Mouse (Mus musculus): ENCODE measurements around the gene Fam160a1. TPM values are rescaled to one million over a fixed set of nuclear protein-coding genes. Genes with fewer than 3 reads are reported as not detected.

Fam160a1 gene
- polyA plus RNA-seq, 1 experiment from 2014 or later, result 3.0 TPM

- H3K4me2 ChIP-seq (replicated peaks), result no peak overlapping the region
- no peak for ATAC-seq (ENCODE audit: low FRiP score, low read depth)
- H3K9ac ChIP-seq, result no peak overlapping the region
- H3K4me1 ChIP-seq, result no peaks in the 10 kb centered on the region
- no peaks in the 10 kb centered on the region for H3K36me3 ChIP-seq
- no peak overlapping the region for H3K4me3 ChIP-seq
- peaks cover 8% of the 10 kb centered on the region; the same call in 1 of the 2 replicates for H3K27me3 ChIP-seq
- H3K9me3 ChIP-seq, result no peaks in the 10 kb centered on the region
- no peak overlapping the region for H3K27ac ChIP-seq
- WGBS, result 80% methylated on average over 12 of the region's 12 CpGs
Measured at GRCm38 (mm10) chr3:85666736-85667135, 150.4 kb downstream of the Fam160a1 start.

- no peak for ATAC-seq (ENCODE audit: low FRiP score, low read depth)
- H3K4me2 ChIP-seq (replicated peaks), result no peak overlapping the region
- no peaks in the 10 kb centered on the region for H3K4me1 ChIP-seq
- no peak overlapping the region for H3K9ac ChIP-seq
- no peaks in the 10 kb centered on the region for H3K36me3 ChIP-seq
- H3K27me3 ChIP-seq, result peaks cover 10% of the 10 kb centered on the region; the same call in 1 of the 2 replicates
- H3K4me3 ChIP-seq, result no peak overlapping the region
- H3K9me3 ChIP-seq, result no peaks in the 10 kb centered on the region
- 80% methylated on average over 3 of the region's 3 CpGs for WGBS
- no peak overlapping the region for H3K27ac ChIP-seq
Measured at GRCm38 (mm10) chr3:85666166-85666565, 150.9 kb downstream of the Fam160a1 start.

GRCm38 (mm10) chr3:85664591-85665171, 152.4 kb downstream of the Fam160a1 start:
- 0 out of 2 replicates have a peak, but pooled peaks cover 2% of the 10 kb centered on the region for H3K4me1 ChIP-seq
- WGBS, result 80% methylated on average over 10 of the region's 10 CpGs
- H3K36me3 ChIP-seq, result no peaks in the 10 kb centered on the region
- no peak overlapping the region for H3K4me3 ChIP-seq
- no peak for ATAC-seq (ENCODE audit: low FRiP score, low read depth)
- H3K9me3 ChIP-seq, result no peaks in the 10 kb centered on the region
- H3K27ac ChIP-seq, result no peak overlapping the region
- no peak overlapping the region for H3K9ac ChIP-seq
- peaks cover 8% of the 10 kb centered on the region; the same call in 1 of the 2 replicates for H3K27me3 ChIP-seq
- no peak overlapping the region for H3K4me2 ChIP-seq (replicated peaks)

- WGBS, result 75% methylated on average over 5 of the region's 5 CpGs
- Histone ChIP-seq H3K4me1 (0 out of 2 replicates have a peak, but pooled peaks cover 3% of the 10 kb centered on the region), H3K4me3 (no peak overlapping the region), H3K4me2 (replicated peaks) (no peak overlapping the region), H3K36me3 (no peaks in the 10 kb centered on the region), H3K9ac (no peak overlapping the region), H3K9me3 (no peaks in the 10 kb centered on the region), H3K27me3 (peaks cover 8% of the 10 kb centered on the region; the same call in 1 of the 2 replicates), H3K27ac (no peak overlapping the region)
- no peak for ATAC-seq (ENCODE audit: low FRiP score, low read depth)
Measured at GRCm38 (mm10) chr3:85663826-85664225, 153.3 kb downstream of the Fam160a1 start.

- no peak for ATAC-seq (ENCODE audit: low FRiP score, low read depth)
- Histone ChIP-seq H3K4me3 (no peak overlapping the region), H3K36me3 (no peaks in the 10 kb centered on the region), H3K27me3 (peaks cover 8% of the 10 kb centered on the region; the same call in 1 of the 2 replicates), H3K9ac (no peak overlapping the region), H3K27ac (no peak overlapping the region), H3K9me3 (no peaks in the 10 kb centered on the region), H3K4me1 (0 out of 2 replicates have a peak, but pooled peaks cover 3% of the 10 kb centered on the region), H3K4me2 (replicated peaks) (no peak overlapping the region)
- 70% methylated on average over 10 of the region's 10 CpGs for WGBS
Measured at GRCm38 (mm10) chr3:85661926-85662813, 154.9 kb downstream of the Fam160a1 start.

- 0 out of 2 replicates have a peak, but pooled peaks cover 1% of the 10 kb centered on the region for H3K36me3 ChIP-seq
- no peak for ATAC-seq (ENCODE audit: low FRiP score, low read depth)
- peaks cover 8% of the 10 kb centered on the region; the same call in 1 of the 2 replicates for H3K27me3 ChIP-seq
- H3K4me3 ChIP-seq, result no peak overlapping the region
- H3K4me2 ChIP-seq (replicated peaks), result no peak overlapping the region
- WGBS, result 85% methylated on average over 7 of the region's 7 CpGs
- H3K9ac ChIP-seq, result no peak overlapping the region
- 0 out of 2 replicates have a peak, but pooled peaks cover 3% of the 10 kb centered on the region for H3K4me1 ChIP-seq
- no peaks in the 10 kb centered on the region for H3K9me3 ChIP-seq
- no peak overlapping the region for H3K27ac ChIP-seq
Measured at GRCm38 (mm10) chr3:85659681-85660080, 157.4 kb downstream of the Fam160a1 start.

GRCm38 (mm10) chr3:85655538-85655937, 161.6 kb downstream of the Fam160a1 start:
- Histone ChIP-seq H3K27me3 (no peaks in the 10 kb centered on the region), H3K4me1 (0 out of 2 replicates have a peak, but pooled peaks cover 3% of the 10 kb centered on the region), H3K27ac (no peak overlapping the region), H3K4me3 (no peak overlapping the region), H3K36me3 (0 out of 2 replicates have a peak, but pooled peaks cover 2% of the 10 kb centered on the region), H3K9me3 (no peaks in the 10 kb centered on the region), H3K9ac (no peak overlapping the region), H3K4me2 (replicated peaks) (no peak overlapping the region)
- ATAC-seq (ENCODE audit: low FRiP score, low read depth), result no peak
- WGBS, result 93% methylated on average over 3 of the region's 3 CpGs

- Histone ChIP-seq H3K36me3 (0 out of 2 replicates have a peak, but pooled peaks cover 2% of the 10 kb centered on the region), H3K4me3 (no peak overlapping the region), H3K4me2 (replicated peaks) (no peak overlapping the region), H3K4me1 (no peaks in the 10 kb centered on the region), H3K27ac (no peak overlapping the region), H3K9ac (no peak overlapping the region; the same call in 1 of the 2 replicates), H3K9me3 (no peaks in the 10 kb centered on the region), H3K27me3 (no peaks in the 10 kb centered on the region)
- ATAC-seq (ENCODE audit: low FRiP score, low read depth), result no peak
- 91% methylated on average over 4 of the region's 4 CpGs for WGBS
Measured at GRCm38 (mm10) chr3:85652727-85653665, 164.1 kb downstream of the Fam160a1 start.

- Histone ChIP-seq H3K36me3 (0 out of 2 replicates have a peak, but pooled peaks cover 3% of the 10 kb centered on the region), H3K27ac (no peak overlapping the region), H3K9ac (no peak overlapping the region), H3K4me1 (no peaks in the 10 kb centered on the region), H3K4me2 (replicated peaks) (no peak overlapping the region), H3K4me3 (no peak overlapping the region), H3K27me3 (no peaks in the 10 kb centered on the region), H3K9me3 (no peaks in the 10 kb centered on the region)
- no peak for ATAC-seq (ENCODE audit: low FRiP score, low read depth)
- WGBS, result 95% methylated on average over 4 of the region's 4 CpGs
Measured at GRCm38 (mm10) chr3:85649176-85649575, 167.9 kb downstream of the Fam160a1 start.

GRCm38 (mm10) chr3:85645517-85646004, 171.5 kb downstream of the Fam160a1 start:
- H3K4me2 ChIP-seq (replicated peaks), result no peak overlapping the region
- ATAC-seq (ENCODE audit: low FRiP score, low read depth), result no peak
- H3K27ac ChIP-seq, result no peak overlapping the region
- no peak overlapping the region for H3K4me3 ChIP-seq
- H3K27me3 ChIP-seq, result no peaks in the 10 kb centered on the region
- no peaks in the 10 kb centered on the region for H3K4me1 ChIP-seq
- H3K9me3 ChIP-seq, result no peaks in the 10 kb centered on the region
- H3K9ac ChIP-seq, result no peak overlapping the region
- 88% methylated on average over 7 of the region's 7 CpGs for WGBS
- H3K36me3 ChIP-seq, result 0 out of 2 replicates have a peak, but pooled peaks cover 3% of the 10 kb centered on the region

GRCm38 (mm10) chr3:85644814-85645213, 172.3 kb downstream of the Fam160a1 start:
- no peak overlapping the region for H3K9ac ChIP-seq
- WGBS, result 87% methylated on average over 3 of the region's 3 CpGs
- no peaks in the 10 kb centered on the region for H3K27me3 ChIP-seq
- no peaks in the 10 kb centered on the region for H3K9me3 ChIP-seq
- H3K36me3 ChIP-seq, result 0 out of 2 replicates have a peak, but pooled peaks cover 3% of the 10 kb centered on the region
- no peak for ATAC-seq (ENCODE audit: low FRiP score, low read depth)
- H3K4me3 ChIP-seq, result no peak overlapping the region
- no peaks in the 10 kb centered on the region for H3K4me1 ChIP-seq
- H3K4me2 ChIP-seq (replicated peaks), result no peak overlapping the region
- no peak overlapping the region for H3K27ac ChIP-seq
